Mouse (Mus musculus): ENCODE data around the gene Kif14.

GRCm38 (mm10) chr1:136470471-136470870 lies 4.3 kb downstream of the Kif14 start:
- TF ChIP-seq POLR2A (IDR thresholded peaks at IDR 0.05; ENCODE audit: borderline replicate concordance, insufficient read depth, low read length) (no peak), CTCF (IDR thresholded peaks at IDR 0.05; ENCODE audit: borderline replicate concordance, insufficient read depth, low read depth, low read length) (no peak)
